Mouse (Mus musculus): ENCODE measurements around the gene Gm42669. TPM values are rescaled to one million over a fixed set of nuclear protein-coding genes. Genes with fewer than 3 reads are reported as not detected.
A peak's percentile ranks its signal among the peaks of the same experiment; 100 is the strongest.

The Gm42669 gene
- polyA plus RNA-seq, 1 experiment: 0.02 TPM

- no peaks in the 10 kb centered on the region for H3K36me3 ChIP-seq (ENCODE audit: control insufficient read depth)
- H3K4me1 ChIP-seq (ENCODE audit: control insufficient read depth): peaks cover 10% of the 10 kb centered on the region
- no peak for TF ChIP-seq GATA1 (IDR thresholded peaks at IDR 0.05; ENCODE audit: low read length)
- H3K27me3 ChIP-seq (ENCODE audit: control insufficient read depth): no peaks in the 10 kb centered on the region; the same call in none of the 2 replicates
- no peak overlapping the region for H3K4me3 ChIP-seq (replicated peaks)
- H3K9me3 ChIP-seq (ENCODE audit: control insufficient read depth, low read length): no peaks in the 10 kb centered on the region
Measured at GRCm38 (mm10) chr5:107515453-107515852, 8.0 kb downstream of the Gm42669 start.

DNA sequence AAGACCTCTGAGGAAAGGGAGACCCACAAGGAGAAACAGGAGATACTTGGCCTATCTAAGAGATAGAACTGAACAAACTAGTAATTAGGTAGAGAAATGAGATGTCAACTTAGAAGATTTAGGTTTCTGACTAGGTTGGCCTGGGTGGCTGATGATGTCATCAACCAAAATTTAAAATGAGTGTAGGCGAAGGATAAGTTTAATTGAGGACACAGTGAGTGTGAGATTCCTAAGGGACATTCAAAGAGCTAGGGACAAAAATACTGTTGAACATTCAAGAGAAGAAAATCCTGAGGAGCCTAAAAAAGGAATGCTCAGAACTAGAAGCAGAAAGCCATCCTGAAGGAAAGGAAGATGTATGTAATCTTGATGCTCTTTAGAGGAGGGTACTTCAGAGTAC is 8.7 kb downstream of the Gm42669 start:
- Histone ChIP-seq H3K36me3 (ENCODE audit: control insufficient read depth) (no peaks in the 10 kb centered on the region), H3K4me1 (ENCODE audit: control insufficient read depth) (peaks cover 10% of the 10 kb centered on the region), H3K27me3 (ENCODE audit: control insufficient read depth) (no peaks in the 10 kb centered on the region; the same call in none of the 2 replicates), H3K4me3 (replicated peaks) (no peak overlapping the region), H3K9me3 (ENCODE audit: control insufficient read depth, low read length) (no peaks in the 10 kb centered on the region)
- TF ChIP-seq GATA1 (IDR thresholded peaks at IDR 0.05; ENCODE audit: low read length) (no peak), TAL1 (IDR thresholded peaks at IDR 0.05; ENCODE audit: low read length) (no peak)

GRCm38 (mm10) chr5:107518602-107519001 is 11.2 kb downstream of the Gm42669 start:
- Histone ChIP-seq H3K4me1 (ENCODE audit: control insufficient read depth) (peaks cover 8% of the 10 kb centered on the region), H3K4me3 (replicated peaks) (no peak overlapping the region), H3K27me3 (ENCODE audit: control insufficient read depth) (peaks cover 3% of the 10 kb centered on the region), H3K9me3 (ENCODE audit: control insufficient read depth, low read length) (no peaks in the 10 kb centered on the region), H3K36me3 (ENCODE audit: control insufficient read depth) (no peaks in the 10 kb centered on the region)
- TF ChIP-seq TAL1 (IDR thresholded peaks at IDR 0.05; ENCODE audit: low read length) (no peak), GATA1 (IDR thresholded peaks at IDR 0.05; ENCODE audit: low read length) (no peak)

- peaks cover 3% of the 10 kb centered on the region for H3K27me3 ChIP-seq (ENCODE audit: control insufficient read depth)
- H3K4me1 ChIP-seq (ENCODE audit: control insufficient read depth): no peaks in the 10 kb centered on the region
- H3K4me3 ChIP-seq (replicated peaks): no peak overlapping the region
- TF ChIP-seq TAL1 (IDR thresholded peaks at IDR 0.05; ENCODE audit: low read length) (no peak), GATA1 (IDR thresholded peaks at IDR 0.05; ENCODE audit: low read length) (no peak)
- H3K36me3 ChIP-seq (ENCODE audit: control insufficient read depth): no peaks in the 10 kb centered on the region
- H3K9me3 ChIP-seq (ENCODE audit: control insufficient read depth, low read length): no peaks in the 10 kb centered on the region
Measured at GRCm38 (mm10) chr5:107521386-107521785, 14.0 kb downstream of the Gm42669 start.

GRCm38 (mm10) chr5:107521897-107522296 is 14.5 kb downstream of the Gm42669 start:
- Histone ChIP-seq H3K27me3 (ENCODE audit: control insufficient read depth) (peaks cover 3% of the 10 kb centered on the region), H3K36me3 (ENCODE audit: control insufficient read depth) (no peaks in the 10 kb centered on the region), H3K4me1 (ENCODE audit: control insufficient read depth) (no peaks in the 10 kb centered on the region), H3K4me3 (replicated peaks) (no peak overlapping the region), H3K9me3 (ENCODE audit: control insufficient read depth, low read length) (no peaks in the 10 kb centered on the region)
- TF ChIP-seq GATA1 (IDR thresholded peaks at IDR 0.05; ENCODE audit: low read length) (no peak), TAL1 (IDR thresholded peaks at IDR 0.05; ENCODE audit: low read length) (no peak)

- H3K4me1 ChIP-seq (ENCODE audit: control insufficient read depth): no peaks in the 10 kb centered on the region
Measured at GRCm38 (mm10) chr5:107524281-107524680, 16.9 kb downstream of the Gm42669 start.

GRCm38 (mm10) chr5:107528856-107529255 is 21.4 kb downstream of the Gm42669 start:
- TF ChIP-seq TAL1 (IDR thresholded peaks at IDR 0.05; ENCODE audit: low read length): no peak
- TF ChIP-seq GATA1 (IDR thresholded peaks at IDR 0.05; ENCODE audit: low read length): no peak
- Histone ChIP-seq H3K27me3 (ENCODE audit: control insufficient read depth) (no peaks in the 10 kb centered on the region), H3K4me3 (replicated peaks) (no peak overlapping the region), H3K36me3 (ENCODE audit: control insufficient read depth) (no peaks in the 10 kb centered on the region), H3K9me3 (ENCODE audit: control insufficient read depth, low read length) (no peaks in the 10 kb centered on the region), H3K4me1 (ENCODE audit: control insufficient read depth) (peaks cover 9% of the 10 kb centered on the region)

More at GRCm38 (mm10) chr5:107524281-107524680, 16.9 kb downstream of the Gm42669 start:
- no peak overlapping the region for H3K4me3 ChIP-seq (replicated peaks)
- peaks cover 3% of the 10 kb centered on the region for H3K27me3 ChIP-seq (ENCODE audit: control insufficient read depth)
- no peaks in the 10 kb centered on the region for H3K36me3 ChIP-seq (ENCODE audit: control insufficient read depth)
- TF ChIP-seq GATA1 (IDR thresholded peaks at IDR 0.05; ENCODE audit: low read length) (no peak), TAL1 (IDR thresholded peaks at IDR 0.05; ENCODE audit: low read length) (no peak)
- H3K9me3 ChIP-seq (ENCODE audit: control insufficient read depth, low read length): no peaks in the 10 kb centered on the region

GRCm38 (mm10) chr5:107533590-107533989 is 26.2 kb downstream of the Gm42669 start:
- H3K9me3 ChIP-seq (ENCODE audit: control insufficient read depth, low read length): no peaks in the 10 kb centered on the region
- no peaks in the 10 kb centered on the region for H3K36me3 ChIP-seq (ENCODE audit: control insufficient read depth)
- peaks cover 7% of the 10 kb centered on the region for H3K27me3 ChIP-seq (ENCODE audit: control insufficient read depth)
- no peak overlapping the region for H3K4me3 ChIP-seq (replicated peaks)
- H3K4me1 ChIP-seq (ENCODE audit: control insufficient read depth): peaks cover 20% of the 10 kb centered on the region
- TF ChIP-seq TAL1 (IDR thresholded peaks at IDR 0.05; ENCODE audit: low read length): no peak

- TF ChIP-seq TAL1 (IDR thresholded peaks at IDR 0.05; ENCODE audit: low read length): no peak
- no peak for TF ChIP-seq GATA1 (IDR thresholded peaks at IDR 0.05; ENCODE audit: low read length)
- Histone ChIP-seq H3K4me1 (ENCODE audit: control insufficient read depth) (peaks cover 20% of the 10 kb centered on the region), H3K36me3 (ENCODE audit: control insufficient read depth) (no peaks in the 10 kb centered on the region)
Measured at GRCm38 (mm10) chr5:107534581-107534980, 27.2 kb downstream of the Gm42669 start, which contains the start of gene 1700028K03Rik. 1700028K03Rik (plus strand) TSS chr5:107534709.

DNA sequence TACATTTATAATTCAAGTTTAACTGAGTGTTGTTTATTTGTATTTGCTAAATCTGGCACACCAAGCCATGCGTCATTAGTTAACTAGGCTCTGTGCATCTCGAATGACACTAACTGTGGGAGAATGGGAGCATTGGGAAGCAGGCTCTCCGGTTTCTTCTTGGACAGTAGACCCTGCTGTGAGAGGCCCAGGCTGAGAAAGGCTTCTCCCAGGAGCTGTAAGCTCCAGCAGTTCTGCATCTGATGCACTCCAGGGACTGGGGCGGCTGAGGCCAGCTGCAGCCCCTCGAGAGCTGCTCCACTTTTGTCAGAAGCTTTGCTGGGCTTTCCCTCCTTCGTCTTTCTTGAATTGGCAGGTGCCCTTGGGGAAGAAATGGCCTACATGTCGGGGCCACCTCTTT is 34.3 kb downstream of the Gm42669 start:
- Histone ChIP-seq H3K4me3 (replicated peaks) (no peak overlapping the region), H3K27me3 (ENCODE audit: control insufficient read depth) (peaks cover 46% of the 10 kb centered on the region), H3K4me1 (ENCODE audit: control insufficient read depth) (peaks cover 10% of the 10 kb centered on the region)

More at GRCm38 (mm10) chr5:107534581-107534980, 27.2 kb downstream of the Gm42669 start, which contains the start of gene 1700028K03Rik:
- Histone ChIP-seq H3K4me3 (replicated peaks) (peak within 1 kb of the TSS; percentile 28), H3K9me3 (ENCODE audit: control insufficient read depth, low read length) (no peaks in the 10 kb centered on the region), H3K27me3 (ENCODE audit: control insufficient read depth) (peaks cover 12% of the 10 kb centered on the region)

More for the DNA sequence above, 34.3 kb downstream of the Gm42669 start:
- H3K9me3 ChIP-seq (ENCODE audit: control insufficient read depth, low read length): no peaks in the 10 kb centered on the region
- no peaks in the 10 kb centered on the region for H3K36me3 ChIP-seq (ENCODE audit: control insufficient read depth)
- TF ChIP-seq GATA1 (IDR thresholded peaks at IDR 0.05; ENCODE audit: low read length) (no peak), TAL1 (IDR thresholded peaks at IDR 0.05; ENCODE audit: low read length) (no peak)

All from erythroblast, embryonic 14.5 days (primary cell).